Mouse (Mus musculus) E14TG2a.4 (cell line): ENCODE data around the gene Gnmt.

Source experiments
- CTCF ChIP-seq: conservative IDR thresholded peaks from 2 replicates; pipeline ENCODE4 v1.5.1; 2014; ENCODE audit warnings: low read length
- NANOG ChIP-seq: IDR thresholded peaks from 2 replicates; pipeline ENCODE4 v1.6.1; 2014; ENCODE audit warnings: borderline replicate concordance, low read length, mixed read lengths
- POU5F1 ChIP-seq: IDR thresholded peaks from 2 replicates; pipeline ENCODE4 v1.6.1; 2014; ENCODE audit warnings: low read length, borderline replicate concordance

DNA sequence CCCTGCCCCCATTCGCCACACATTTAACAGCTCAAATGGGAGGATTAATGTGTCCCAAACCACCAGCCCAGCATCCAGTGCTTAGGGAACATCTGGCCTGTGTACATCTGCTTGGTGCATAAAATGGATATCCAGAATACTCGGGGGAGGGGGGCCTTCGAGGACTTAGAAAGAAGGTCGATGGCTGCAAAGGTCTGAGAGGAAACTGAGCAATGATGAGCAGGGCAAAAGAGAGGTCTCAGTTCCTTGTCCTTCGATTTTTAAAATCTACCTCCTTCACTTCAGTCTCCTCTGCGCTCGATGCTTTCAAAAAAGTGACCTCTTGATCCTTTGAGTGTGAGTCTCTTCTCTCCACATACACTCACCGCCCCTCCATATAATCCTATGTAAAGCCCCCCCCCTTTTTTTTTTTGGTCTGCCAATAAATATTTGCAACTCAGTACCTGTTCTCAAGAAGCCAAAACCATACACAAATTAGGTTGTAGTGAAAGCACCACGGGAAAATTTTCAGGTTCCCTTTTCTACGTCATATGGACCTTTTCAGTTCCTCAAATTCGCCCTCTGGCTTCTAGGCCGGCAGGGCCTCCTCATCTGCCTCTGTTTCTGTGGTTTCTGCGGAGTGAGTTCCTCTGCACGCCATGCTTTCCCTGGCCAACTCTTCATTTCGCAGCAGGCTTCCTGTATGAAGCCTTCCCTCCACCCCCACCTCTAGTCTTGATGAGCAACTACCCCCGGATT lies 22.3 kb upstream of the Gnmt start:
- TF ChIP-seq CTCF = no peak
- no peak for TF ChIP-seq POU5F1
- TF ChIP-seq NANOG = no peak
